Mouse (Mus musculus) heart, postnatal 0 days (tissue): ENCODE data around the gene Gm45713. TPM values are rescaled to one million over a fixed set of nuclear protein-coding genes. Genes with fewer than 3 reads are reported as not detected.

Experiments
- ATAC-seq: fragments of 200-750 bp; cut with Nextera tagmentation; 2 replicates; pipeline ENCODE4 v1.8.0; 2017; ENCODE audit warnings: low read depth, moderate number of reproducible peaks, moderate library complexity; ENCODE audit not compliant: insufficient read depth
- DNase-seq: peaks from one replicate; pipeline ENCODE4 v3.0.0-alpha.2; 2016; ENCODE audit warnings: low spot score
- H3K27ac ChIP-seq: fragments of 300-500 bp; sonication (generic); 2 replicates; pipeline ENCODE4 v1.5.1; 2014; ENCODE audit warnings: low read depth, mild to moderate bottlenecking
- H3K27me3 ChIP-seq: fragments of 300-500 bp; sonication (generic); 2 replicates; pipeline ENCODE4 v1.6.1; 2014; ENCODE audit warnings: low read length, mixed read lengths; ENCODE audit not compliant: control insufficient read depth, insufficient read depth
- H3K36me3 ChIP-seq: fragments of 300-500 bp; sonication (generic); replicated peaks from 2 replicates; pipeline ENCODE4 v1.6.1; 2014; ENCODE audit warnings: low read length, mixed read lengths; ENCODE audit not compliant: control insufficient read depth, insufficient read depth
- H3K4me1 ChIP-seq: fragments of 300-500 bp; sonication (generic); 2 replicates; pipeline ENCODE4 v1.6.1; 2014; ENCODE audit warnings: antibody characterized with exemption; ENCODE audit not compliant: control insufficient read depth, insufficient read depth
- H3K4me2 ChIP-seq: fragments of 300-500 bp; sonication (generic); 2 replicates; pipeline ENCODE4 v1.6.1; 2014; ENCODE audit warnings: low read depth, mild to moderate bottlenecking, low read length, moderate library complexity
- H3K4me3 ChIP-seq: fragments of 300-500 bp; sonication (generic); 2 replicates; pipeline ENCODE4 v1.5.1; 2014; ENCODE audit warnings: low read depth, low read length
- H3K9ac ChIP-seq: fragments of 300-500 bp; sonication (generic); replicated peaks from 2 replicates; pipeline ENCODE4 v1.6.1; 2014; ENCODE audit warnings: low read depth, low read length, mixed read lengths
- H3K9me3 ChIP-seq: fragments of 300-500 bp; sonication (generic); replicated peaks from 2 replicates; pipeline ENCODE4 v1.6.1; 2016; ENCODE audit warnings: low read length; ENCODE audit not compliant: control insufficient read depth
- CTCF ChIP-seq: IDR thresholded peaks from 2 replicates; pipeline ENCODE4 v1.5.1; 2016; ENCODE audit warnings: antibody characterized with exemption, control low read depth, low read depth
- EP300 ChIP-seq: IDR thresholded peaks from 2 replicates; pipeline ENCODE4 v1.6.1; 2016; ENCODE audit warnings: antibody characterized with exemption, low read depth
- WGBS: fragments of 180-500 bp; shearing (Covaris S2); extraction: QIAGEN DNeasy Blood & Tissue Kit; methylation state at CpG from one replicate; pipeline ENCODE4 v1.1.7; 2014; 5-methylcytosine and 5-hydroxymethylcytosine counted together
- polyA plus RNA-seq: library from polyadenylated mRNA; unstranded; fragments of >200 nt; fragmentation: Nextera tagmentation; extraction: Ambion mirVana; gene quantifications from 2 replicates; pipeline ENCODE4 v1.2.1, GENCODE M21; 2015
- total RNA-seq: library from RNA; depleted of rRNA; stranded (reverse); fragments of >200 nt; gene quantifications from 2 replicates; pipeline ENCODE4 v1.2.3, GENCODE M21; 2014; ENCODE audit warnings: low replicate concordance

Gene Gm45713
- total and polyA plus RNA-seq, 2 experiments from 2014 or later = 0.19 to 0.78 TPM

GRCm38 (mm10) chr7:45094121-45094520 lies 41.9 kb downstream of the Gm45713 start:
- Histone ChIP-seq H3K4me3 (no peak overlapping the region), H3K9ac (no peak overlapping the region), H3K4me1 (no peaks in the 10 kb centered on the region; the same call in 1 of the 2 replicates), H3K9me3 (no peaks in the 10 kb centered on the region), H3K27ac (no peak overlapping the region), H3K4me2 (no peak overlapping the region), H3K36me3 (peaks cover 12% of the 10 kb centered on the region; the same call in 1 of the 2 replicates), H3K27me3 (no peaks in the 10 kb centered on the region)
- TF ChIP-seq CTCF (no peak), EP300 (no peak)
- no peak for ATAC-seq
- no peak for DNase-seq
- 64% methylated on average over 7 of the region's 7 CpGs for WGBS

DNA sequence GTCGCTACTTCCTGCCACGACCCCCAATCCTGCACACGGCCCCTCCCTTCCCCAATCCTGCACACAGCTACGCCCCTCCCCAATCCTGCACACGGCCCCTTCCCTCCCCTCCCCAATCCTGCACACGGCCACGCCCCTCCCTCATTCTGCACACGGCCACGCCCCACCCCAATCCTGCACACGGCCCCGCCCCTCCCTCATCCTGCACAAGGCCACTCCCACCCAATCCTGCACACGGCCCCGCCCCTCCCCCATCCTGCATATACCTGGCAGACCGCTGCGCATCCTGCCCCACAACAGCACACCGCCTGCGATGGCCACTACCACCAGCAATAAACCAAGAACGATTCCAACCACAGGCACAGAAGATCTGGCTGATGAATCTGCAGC lies 42.5 kb downstream of the Gm45713 start:
- Histone ChIP-seq H3K36me3 (peaks cover 6% of the 10 kb centered on the region; the same call in 1 of the 2 replicates), H3K9me3 (no peaks in the 10 kb centered on the region), H3K4me1 (no peaks in the 10 kb centered on the region; the same call in 1 of the 2 replicates), H3K4me2 (no peak overlapping the region), H3K4me3 (no peak overlapping the region), H3K27me3 (no peaks in the 10 kb centered on the region), H3K27ac (no peak overlapping the region), H3K9ac (no peak overlapping the region)
- DNase-seq (no peak), ATAC-seq (no peak)
- 44% methylated on average over 17 of the region's 18 CpGs for WGBS
- TF ChIP-seq CTCF (no peak), EP300 (no peak)

DNA sequence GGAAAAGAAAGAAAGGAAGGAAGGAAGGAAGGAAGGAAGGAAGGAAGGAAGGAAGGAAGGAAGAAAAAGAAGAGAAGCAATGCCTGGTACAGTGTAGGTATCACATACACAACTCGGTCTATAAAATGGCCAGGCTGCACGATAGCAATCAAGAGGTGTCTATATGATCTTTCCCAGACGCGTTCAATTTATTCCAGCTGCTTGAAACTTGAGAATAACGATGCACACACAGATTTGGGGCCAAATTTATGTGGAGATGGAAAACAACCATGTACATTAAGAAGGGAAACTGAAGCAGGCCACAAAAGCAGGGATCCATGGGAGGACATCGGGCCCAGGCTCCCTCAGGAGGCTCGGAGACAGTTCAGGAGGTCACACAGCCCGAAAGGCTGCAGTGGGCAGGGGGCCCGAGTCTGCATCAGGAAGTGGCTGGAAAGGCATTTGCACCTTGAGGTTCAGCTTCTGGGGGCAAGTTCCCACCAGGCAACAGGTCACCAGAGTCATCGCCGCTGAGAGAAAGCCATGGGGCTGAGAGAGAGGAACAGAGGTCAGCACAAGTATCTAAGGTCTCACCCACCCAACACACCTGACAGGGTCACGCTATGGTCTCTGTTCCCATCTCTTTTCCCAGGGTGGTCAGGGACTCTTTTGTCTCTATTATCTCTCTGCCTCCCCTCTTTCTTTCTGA lies 43.1 kb downstream of the Gm45713 start:
- H3K4me3 ChIP-seq = no peak overlapping the region
- no peak overlapping the region for H3K4me2 ChIP-seq
- H3K27me3 ChIP-seq = no peaks in the 10 kb centered on the region
- no peak overlapping the region for H3K9ac ChIP-seq
- no peak for DNase-seq
- no peak overlapping the region for H3K27ac ChIP-seq
- no peak for TF ChIP-seq CTCF
- no peak for TF ChIP-seq EP300
- no peaks in the 10 kb centered on the region for H3K9me3 ChIP-seq
- H3K36me3 ChIP-seq = peaks cover 6% of the 10 kb centered on the region; the same call in 1 of the 2 replicates
- 57% methylated on average over 12 of the region's 12 CpGs for WGBS
- H3K4me1 ChIP-seq = no peaks in the 10 kb centered on the region; the same call in 1 of the 2 replicates
- no peak for ATAC-seq

DNA sequence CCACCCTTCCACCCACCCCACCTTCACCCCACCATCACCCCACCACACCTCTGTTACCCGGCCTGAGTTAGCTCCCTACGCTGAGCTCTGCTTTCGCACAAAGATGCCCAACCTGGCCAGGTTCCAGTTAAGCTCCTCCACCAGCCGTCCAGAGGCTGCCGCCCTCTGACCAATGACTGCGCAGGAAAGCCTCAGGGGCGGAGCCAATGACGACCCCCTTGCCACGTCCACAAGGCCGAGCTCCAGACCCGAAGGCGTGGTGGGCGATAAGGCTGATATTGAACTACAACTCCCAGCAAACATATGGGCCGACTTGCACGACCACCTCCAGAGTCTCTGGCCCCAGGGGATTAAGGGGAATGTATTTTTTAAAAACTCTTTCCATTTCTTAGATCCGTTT lies 44.0 kb downstream of the Gm45713 start, which contains the start of gene Rcn3:
Gene Rcn3, minus strand, starts transcription at position 174 of the 400 bp plus-strand sequence.
- DNase-seq = peak; percentile 96
- peak within 1 kb of the TSS; percentile 83 for H3K27ac ChIP-seq
- H3K4me3 ChIP-seq = peak within 1 kb of the TSS; percentile 50
- no peaks in the 10 kb centered on the region; the same call in 1 of the 2 replicates for H3K4me1 ChIP-seq
- peak; percentile 91 for ATAC-seq
- H3K27me3 ChIP-seq = no peaks in the 10 kb centered on the region
- under 1% methylated on average over 16 of the region's 16 CpGs for WGBS
- peaks cover under 1% of the 10 kb centered on the region; the same call in 1 of the 2 replicates for H3K36me3 ChIP-seq
- no peaks in the 10 kb centered on the region for H3K9me3 ChIP-seq
- H3K9ac ChIP-seq = peak within 1 kb of the TSS; percentile 58
- TF ChIP-seq CTCF = no peak
- no peak for TF ChIP-seq EP300
- H3K4me2 ChIP-seq = peak within 1 kb of the TSS; percentile 65

- TF ChIP-seq CTCF = no peak
- TF ChIP-seq EP300 = no peak
- ATAC-seq (peak; percentile 48), DNase-seq (peak; percentile 38)
- Histone ChIP-seq H3K4me3 (peak overlapping the region; percentile 50), H3K4me2 (peak overlapping the region; percentile 65), H3K9ac (peak overlapping the region; percentile 58), H3K27me3 (no peaks in the 10 kb centered on the region), H3K36me3 (peaks cover 3% of the 10 kb centered on the region; the same call in 1 of the 2 replicates), H3K9me3 (no peaks in the 10 kb centered on the region), H3K4me1 (no peaks in the 10 kb centered on the region; the same call in 1 of the 2 replicates), H3K27ac (peak overlapping the region; percentile 83)
- WGBS = 17% methylated on average over 35 of the region's 35 CpGs
These were observed 44.7 kb downstream of the Gm45713 start for GRCm38 (mm10) chr7:45091001-45091990.
